Mouse (Mus musculus) brain, embryonic 14.5 days (tissue): ENCODE measurements around the gene Htra3.

ENCODE experiments used
- CTCF ChIP-seq: fragments of 200-500 bp; IDR thresholded peaks from 2 replicates; pipeline ENCODE4 v1.5.1; 2012; ENCODE audit warnings: inconsistent platforms, mild to moderate bottlenecking, moderate library complexity, borderline replicate concordance; ENCODE audit not compliant: insufficient read depth, insufficient read length; ENCODE audit errors: extremely low read depth
- POLR2A ChIP-seq: fragments of 200-500 bp; IDR thresholded peaks from 2 replicates; pipeline ENCODE4 v1.6.1; 2012; ENCODE audit warnings: mild to moderate bottlenecking, inconsistent platforms, borderline replicate concordance; ENCODE audit not compliant: poor library complexity, insufficient read depth, insufficient read length, severe bottlenecking; ENCODE audit errors: extremely low read depth

GRCm38 (mm10) chr5:35607784-35608183, 71.8 kb downstream of the Htra3 start:
- TF ChIP-seq CTCF (no peak), POLR2A (no peak)
